Mouse (Mus musculus) layer of hippocampus, adult 9-10 months (tissue): Measurements from ENCODE around the gene 2810006K23Rik.
"Not testable (repeated sequence)": the region's sequence is repeated elsewhere in the genome, so short reads cannot be mapped to it uniquely, and the experiment has no call there.

Experiments
- DNase-seq: peaks from one replicate; pipeline ENCODE4 v3.0.0; 2022; ENCODE audit warnings: low spot score

Gene 2810006K23Rik

GRCm38 (mm10) chr5:124327510-124328364, at the start of gene 2810006K23Rik, which contains the start of gene Mphosph9:
Gene 2810006K23Rik, plus strand, starts transcription at chr5:124328089.
Gene Mphosph9, minus strand, starts transcription at chr5:124327972.
- peak; percentile 99 for DNase-seq

GRCm38 (mm10) chr5:124282854-124283253, 45.0 kb upstream of the 2810006K23Rik start:
- DNase-seq, result no peak

GRCm38 (mm10) chr5:124284330-124284729, 43.6 kb upstream of the 2810006K23Rik start:
- no peak for DNase-seq

GRCm38 (mm10) chr5:124287616-124288247, 40.2 kb upstream of the 2810006K23Rik start:
- DNase-seq, result no peak

- no peak for DNase-seq
These were observed 37.7 kb upstream of the 2810006K23Rik start for GRCm38 (mm10) chr5:124290216-124290615.

- DNase-seq, result no peak
These were observed 33.9 kb upstream of the 2810006K23Rik start for GRCm38 (mm10) chr5:124293967-124294366.

- no peak for DNase-seq
These were observed 31.4 kb upstream of the 2810006K23Rik start for GRCm38 (mm10) chr5:124296475-124296874.

- DNase-seq, result not testable (repeated sequence)
These were observed 28.6 kb upstream of the 2810006K23Rik start for GRCm38 (mm10) chr5:124299307-124299706.

- DNase-seq, result no peak
These were observed 27.8 kb upstream of the 2810006K23Rik start for GRCm38 (mm10) chr5:124300132-124300531.

GRCm38 (mm10) chr5:124302853-124303252, 25.0 kb upstream of the 2810006K23Rik start:
- DNase-seq, result not testable (repeated sequence)

GRCm38 (mm10) chr5:124309155-124309554, 18.7 kb upstream of the 2810006K23Rik start:
- no peak for DNase-seq

- no peak for DNase-seq
These were observed 17.8 kb upstream of the 2810006K23Rik start for GRCm38 (mm10) chr5:124310091-124310490.

- no peak for DNase-seq
These were observed 12.4 kb upstream of the 2810006K23Rik start for GRCm38 (mm10) chr5:124315498-124315897.

GRCm38 (mm10) chr5:124315941-124316340, 11.9 kb upstream of the 2810006K23Rik start:
- no peak for DNase-seq

- no peak for DNase-seq
These were observed 10.2 kb upstream of the 2810006K23Rik start for GRCm38 (mm10) chr5:124317648-124318047.

GRCm38 (mm10) chr5:124326829-124327228, 1.1 kb upstream of the 2810006K23Rik start:
- no peak for DNase-seq

- DNase-seq, result no peak
These were observed 2.2 kb downstream of the 2810006K23Rik start for GRCm38 (mm10) chr5:124330086-124330485.

- no peak for DNase-seq
These were observed 6.5 kb downstream of the 2810006K23Rik start for GRCm38 (mm10) chr5:124334392-124334791.

- no peak for DNase-seq
These were observed 9.2 kb downstream of the 2810006K23Rik start for GRCm38 (mm10) chr5:124337103-124337502.

- DNase-seq, result no peak
These were observed 10.0 kb downstream of the 2810006K23Rik start for GRCm38 (mm10) chr5:124337909-124338308.

- DNase-seq, result no peak
These were observed 10.9 kb downstream of the 2810006K23Rik start for GRCm38 (mm10) chr5:124338791-124339190.

- DNase-seq, result not testable (repeated sequence)
These were observed 14.0 kb downstream of the 2810006K23Rik start for GRCm38 (mm10) chr5:124341753-124342339.

GRCm38 (mm10) chr5:124342897-124343296, 15.0 kb downstream of the 2810006K23Rik start:
- DNase-seq, result no peak
